Mouse (Mus musculus): ENCODE measurements at regions not wholly inside any gene's neighbourhood (a gene's known extent, or its start where the extent isn't known, plus 50 kb on each side); places are given as distances from the start of the nearest gene placed in this dataset.

DNA sequence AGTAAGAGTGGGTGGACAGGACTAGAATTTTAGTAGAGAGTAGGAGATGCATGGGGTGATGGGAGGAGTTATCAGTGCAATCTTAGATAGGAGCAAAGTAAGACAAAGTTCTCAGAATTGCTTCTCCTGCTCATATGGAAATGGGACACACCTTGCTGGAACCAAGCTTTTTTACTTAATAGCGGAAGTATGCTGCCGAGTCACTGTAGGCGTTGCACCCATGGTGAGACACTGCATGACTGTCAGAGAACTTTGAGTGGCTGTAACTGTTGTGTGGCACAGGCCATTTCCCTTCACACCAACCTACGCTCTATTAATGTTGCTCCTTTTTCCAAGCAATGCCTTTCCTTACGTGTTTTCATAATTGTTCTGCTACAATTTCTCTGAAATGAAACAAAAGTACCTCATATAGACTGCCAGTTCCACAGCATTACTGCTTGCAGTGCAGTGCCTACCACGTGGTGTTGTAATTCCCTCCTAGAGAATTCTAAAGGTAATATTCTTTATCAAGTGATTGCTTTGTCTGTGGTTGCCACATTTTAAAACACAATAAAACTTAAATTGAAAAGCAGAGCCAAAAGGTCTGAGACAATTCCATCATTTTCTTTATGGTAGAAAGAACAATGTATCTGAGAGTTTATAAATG is 117.3 kb upstream of the Gnai1 start:
- TF ChIP-seq CTCF (IDR thresholded peaks at IDR 0.05; ENCODE audit: low read depth, low read length) (no peak), POLR2A (IDR thresholded peaks at IDR 0.05; ENCODE audit: extremely low read depth, insufficient read depth, low read length) (no peak)
